Mouse (Mus musculus) lung, adult 18-20 months (tissue): Measurements from ENCODE around the gene Wdr41.

Experiments used
- DNase-seq, 2 experiments: peaks; one replicate each; pipeline ENCODE4 v3.0.0; 2022; ENCODE audit warnings: mixed read lengths in 2 of 2

The Wdr41 gene

GRCm38 (mm10) chr13:95038200-95038599, 62.1 kb downstream of the Wdr41 start:
- no peak for DNase-seq

- no peak for DNase-seq
These were observed 64.1 kb downstream of the Wdr41 start for GRCm38 (mm10) chr13:95040140-95040738.

- no peak for DNase-seq
These were observed 68.0 kb downstream of the Wdr41 start for GRCm38 (mm10) chr13:95044108-95044507.

- no peak for DNase-seq
These were observed 74.3 kb downstream of the Wdr41 start for GRCm38 (mm10) chr13:95050398-95050797.

GRCm38 (mm10) chr13:95052421-95052820, 76.3 kb downstream of the Wdr41 start:
- DNase-seq = no peak

GRCm38 (mm10) chr13:95055742-95056388, 79.7 kb downstream of the Wdr41 start:
- DNase-seq = no peak

GRCm38 (mm10) chr13:95056501-95057280, 80.5 kb downstream of the Wdr41 start:
- peak in 1 of 2 experiments; percentile 18 for DNase-seq

GRCm38 (mm10) chr13:95058885-95059284, 82.7 kb downstream of the Wdr41 start:
- DNase-seq = no peak

- DNase-seq = no peak
These were observed 87.4 kb downstream of the Wdr41 start for GRCm38 (mm10) chr13:95063390-95064017.

GRCm38 (mm10) chr13:95067854-95068253, 91.7 kb downstream of the Wdr41 start:
- peak in 1 of 2 experiments; percentile 5 for DNase-seq

GRCm38 (mm10) chr13:95070268-95070667, 94.1 kb downstream of the Wdr41 start:
- DNase-seq = no peak
